Mouse (Mus musculus) kidney, postnatal 0 days (tissue): ENCODE measurements at regions not wholly inside any gene's neighbourhood (a gene's known extent, or its start where the extent isn't known, plus 50 kb on each side); places are given as distances from the start of the nearest gene placed in this dataset.

Experiments used
- ATAC-seq: fragments of 200-750 bp; cut with Nextera tagmentation; replicated peaks from 2 replicates; pipeline ENCODE4 v1.8.0; 2017; ENCODE audit warnings: low read depth, moderate number of reproducible peaks, moderate TSS enrichment, moderate library complexity; ENCODE audit not compliant: low FRiP score
- DNase-seq: peaks from one replicate; pipeline ENCODE4 v3.0.0-alpha.2; 2016; ENCODE audit warnings: low spot score
- H3K27ac ChIP-seq: fragments of 300-500 bp; sonication (generic); 2 replicates; pipeline ENCODE4 v1.5.1; 2014; ENCODE audit warnings: mild to moderate bottlenecking
- H3K27me3 ChIP-seq: fragments of 300-500 bp; sonication (generic); 2 replicates; pipeline ENCODE4 v1.6.1; 2014; ENCODE audit warnings: low read length, mixed read lengths; ENCODE audit not compliant: insufficient read depth
- H3K36me3 ChIP-seq: fragments of 300-500 bp; sonication (generic); 2 replicates; pipeline ENCODE4 v1.6.1; 2014; ENCODE audit warnings: low read length, mixed read lengths; ENCODE audit not compliant: insufficient read depth
- H3K4me1 ChIP-seq: fragments of 300-500 bp; sonication (generic); replicated peaks from 2 replicates; pipeline ENCODE4 v1.6.1; 2014; ENCODE audit warnings: antibody characterized with exemption, low read length, mixed read lengths; ENCODE audit not compliant: insufficient read depth
- H3K4me2 ChIP-seq: fragments of 300-500 bp; sonication (generic); 2 replicates; pipeline ENCODE4 v1.6.1; 2014; ENCODE audit warnings: mild to moderate bottlenecking, low read length, moderate library complexity, mixed read lengths
- H3K4me3 ChIP-seq: fragments of 300-500 bp; sonication (generic); replicated peaks from 2 replicates; pipeline ENCODE4 v1.5.1; 2014; ENCODE audit warnings: low read depth, low read length
- H3K9ac ChIP-seq: fragments of 300-500 bp; sonication (generic); 2 replicates; pipeline ENCODE4 v1.6.1; 2014; ENCODE audit warnings: low read depth, low read length
- H3K9me3 ChIP-seq: fragments of 300-500 bp; sonication (generic); replicated peaks from 2 replicates; pipeline ENCODE4 v1.6.1; 2016; ENCODE audit warnings: low read length, inconsistent platforms, mixed read lengths
- CTCF ChIP-seq: IDR thresholded peaks from 2 replicates; pipeline ENCODE4 v1.5.1; 2016; ENCODE audit warnings: antibody characterized with exemption, low read depth, mild to moderate bottlenecking, moderate library complexity
- WGBS: fragments of 180-500 bp; shearing (Covaris S2); extraction: QIAGEN DNeasy Blood & Tissue Kit; methylation state at CpG from one replicate; pipeline ENCODE4 v1.1.7; 2014; 5-methylcytosine and 5-hydroxymethylcytosine counted together

GRCm38 (mm10) chr11:32990201-32990600 lies 157.0 kb downstream of the Fgf18 start:
- H3K9ac ChIP-seq = no peak overlapping the region
- H3K4me1 ChIP-seq = no peaks in the 10 kb centered on the region
- H3K36me3 ChIP-seq = no peaks in the 10 kb centered on the region
- H3K4me2 ChIP-seq = no peak overlapping the region
- no peaks in the 10 kb centered on the region for H3K9me3 ChIP-seq
- no peak overlapping the region for H3K4me3 ChIP-seq
- 78% methylated on average over 12 of the region's 12 CpGs for WGBS
- DNase-seq = no peak
- ATAC-seq = no peak
- no peaks in the 10 kb centered on the region for H3K27me3 ChIP-seq
- no peak for TF ChIP-seq CTCF
- H3K27ac ChIP-seq = no peak overlapping the region

GRCm38 (mm10) chr11:32978899-32979298 lies 154.5 kb upstream of the Smim23 start:
- Histone ChIP-seq H3K9me3 (no peaks in the 10 kb centered on the region), H3K9ac (no peak overlapping the region), H3K4me2 (no peak overlapping the region), H3K36me3 (no peaks in the 10 kb centered on the region), H3K4me3 (no peak overlapping the region), H3K27ac (no peak overlapping the region), H3K4me1 (no peaks in the 10 kb centered on the region), H3K27me3 (no peaks in the 10 kb centered on the region)
- no peak for TF ChIP-seq CTCF
- ATAC-seq (no peak), DNase-seq (no peak)
- 87% methylated on average over 7 of the region's 7 CpGs for WGBS

GRCm38 (mm10) chr11:32976572-32976971 lies 152.2 kb upstream of the Smim23 start:
- no peak overlapping the region for H3K27ac ChIP-seq
- no peaks in the 10 kb centered on the region for H3K9me3 ChIP-seq
- no peak for ATAC-seq
- no peaks in the 10 kb centered on the region for H3K4me1 ChIP-seq
- DNase-seq = no peak
- H3K4me2 ChIP-seq = no peak overlapping the region
- H3K36me3 ChIP-seq = no peaks in the 10 kb centered on the region
- WGBS = 93% methylated on average over 2 of the region's 2 CpGs
- no peak for TF ChIP-seq CTCF
- no peaks in the 10 kb centered on the region for H3K27me3 ChIP-seq
- H3K9ac ChIP-seq = no peak overlapping the region
- H3K4me3 ChIP-seq = no peak overlapping the region

GRCm38 (mm10) chr11:32973453-32973852 lies 149.0 kb upstream of the Smim23 start:
- Histone ChIP-seq H3K27me3 (no peaks in the 10 kb centered on the region), H3K9me3 (no peaks in the 10 kb centered on the region), H3K9ac (no peak overlapping the region), H3K36me3 (no peaks in the 10 kb centered on the region), H3K4me1 (no peaks in the 10 kb centered on the region), H3K4me3 (no peak overlapping the region), H3K27ac (no peak overlapping the region), H3K4me2 (no peak overlapping the region)
- WGBS = 45% methylated on average over 4 of the region's 4 CpGs
- no peak for DNase-seq
- TF ChIP-seq CTCF = no peak
- ATAC-seq = no peak

GRCm38 (mm10) chr11:32965418-32965817 lies 141.0 kb upstream of the Smim23 start:
- no peaks in the 10 kb centered on the region for H3K9me3 ChIP-seq
- H3K27me3 ChIP-seq = no peaks in the 10 kb centered on the region
- no peak for ATAC-seq
- H3K4me1 ChIP-seq = no peaks in the 10 kb centered on the region
- H3K36me3 ChIP-seq = no peaks in the 10 kb centered on the region
- H3K4me3 ChIP-seq = no peak overlapping the region
- WGBS = 63% methylated on average over 2 of the region's 2 CpGs
- no peak for DNase-seq
- H3K9ac ChIP-seq = no peak overlapping the region
- no peak for TF ChIP-seq CTCF
- no peak overlapping the region for H3K27ac ChIP-seq
- H3K4me2 ChIP-seq = no peak overlapping the region

- ATAC-seq = no peak
- no peaks in the 10 kb centered on the region for H3K9me3 ChIP-seq
- no peak overlapping the region for H3K27ac ChIP-seq
- no peaks in the 10 kb centered on the region for H3K36me3 ChIP-seq
- H3K9ac ChIP-seq = no peak overlapping the region
- no peak overlapping the region for H3K4me3 ChIP-seq
- H3K4me2 ChIP-seq = no peak overlapping the region
- TF ChIP-seq CTCF = no peak
- 46% methylated on average over 6 of the region's 6 CpGs for WGBS
- H3K27me3 ChIP-seq = no peaks in the 10 kb centered on the region
- no peak for DNase-seq
- no peaks in the 10 kb centered on the region for H3K4me1 ChIP-seq
These were observed 139.4 kb upstream of the Smim23 start for GRCm38 (mm10) chr11:32963625-32964293.

GRCm38 (mm10) chr11:32961600-32961999 lies 137.2 kb upstream of the Smim23 start:
- DNase-seq = no peak
- TF ChIP-seq CTCF = peak; percentile 59
- Histone ChIP-seq H3K4me1 (no peaks in the 10 kb centered on the region), H3K4me2 (no peak overlapping the region), H3K9ac (no peak overlapping the region), H3K9me3 (no peaks in the 10 kb centered on the region), H3K27ac (no peak overlapping the region), H3K4me3 (no peak overlapping the region), H3K27me3 (no peaks in the 10 kb centered on the region), H3K36me3 (no peaks in the 10 kb centered on the region)
- WGBS = 80% methylated on average over 3 of the region's 3 CpGs
- no peak for ATAC-seq
